19 mouse cellular contexts compared by ENCODE assay signal in the genomic region with DNA sequence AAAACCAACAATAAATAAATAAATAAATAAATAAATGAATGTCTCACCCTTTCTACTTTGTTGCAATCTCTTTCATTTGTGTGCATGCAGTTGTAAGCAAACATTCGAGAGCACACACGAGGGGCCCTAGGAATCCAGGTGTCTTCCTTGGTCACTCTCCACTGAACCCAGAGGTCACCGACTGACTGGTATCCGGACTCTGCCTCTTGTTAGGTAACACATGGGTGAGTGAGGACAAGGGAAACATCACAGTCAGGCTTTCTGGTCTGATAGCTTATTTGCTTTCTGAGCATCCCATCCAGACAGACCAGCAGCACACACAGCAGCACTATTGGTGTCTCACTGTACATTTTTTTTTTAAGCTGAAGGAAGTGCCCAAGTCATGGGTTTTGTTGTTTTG. TPM values are rescaled to one million over a fixed set of nuclear protein-coding genes. Genes with fewer than 3 reads are reported as not detected.
A peak's percentile ranks its signal among the peaks of the same experiment; 100 is the strongest.
DNase-seq lines count a peak whose midpoint lies in the region; ATAC-seq and TF ChIP-seq lines count a peak whose summit lies in the region.
"Had no signal": no experiment of that assay in that cellular context is flagged by ENCODE, and none has a peak within 500 bp of the region (broad histone marks: within the 10 kb centered on the region; RNA-seq: fewer than 3 reads in every experiment).

No protein-coding gene starts in this region.

- H3K27ac ChIP-seq in kidney, adult 2 months (ENCODE audit: insufficient read depth, low read depth, low read length) = no peak overlapping the region
- H3K27ac ChIP-seq in kidney, embryonic 14.5 days (ENCODE audit: low read depth, low read length) = no peak overlapping the region
- H3K27ac ChIP-seq in liver, embryonic 15.5 days (replicated peaks) = no peak overlapping the region
- H3K27ac ChIP-seq in midbrain, embryonic 16.5 days (ENCODE audit: low read length) = no peak overlapping the region
- H3K27ac ChIP-seq: embryonic facial prominence, embryonic 10.5 days; forebrain, embryonic 13.5 days; hindbrain, embryonic 10.5 days had no signal

- ATAC-seq in kidney, embryonic 14.5 days (ENCODE audit: low FRiP score, low TSS enrichment) = no peak
- ATAC-seq in liver, embryonic 15.5 days (ENCODE audit: insufficient read depth) = peak; percentile 40; the same call in 1 of the 2 replicates
- no peak for ATAC-seq in midbrain, embryonic 16.5 days
- ATAC-seq: forebrain, embryonic 13.5 days; forebrain, postnatal 0 days had no signal

- H3K4me2 ChIP-seq in kidney, embryonic 14.5 days (replicated peaks; ENCODE audit: low read depth, low read length) = no peak overlapping the region
- no peak overlapping the region for H3K4me2 ChIP-seq in liver, embryonic 15.5 days
- no peak overlapping the region for H3K4me2 ChIP-seq in midbrain, embryonic 16.5 days (ENCODE audit: low read length)
- H3K4me2 ChIP-seq: forebrain, embryonic 13.5 days; heart, embryonic 12.5 days had no signal

- H3K9me3 ChIP-seq in kidney, embryonic 14.5 days (ENCODE audit: control insufficient read depth, low read length) = no peaks in the 10 kb centered on the region
- H3K9me3 ChIP-seq in liver, embryonic 15.5 days (replicated peaks) = no peaks in the 10 kb centered on the region
- H3K9me3 ChIP-seq in midbrain, embryonic 16.5 days (replicated peaks; ENCODE audit: control insufficient read depth, low read length, poor library complexity, severe bottlenecking) = 0 out of 2 replicates have a peak, but pooled peaks cover 3% of the 10 kb centered on the region
- H3K9me3 ChIP-seq: embryonic facial prominence, embryonic 10.5 days; forebrain, embryonic 13.5 days; hindbrain, embryonic 10.5 days had no signal

- 60% methylated on average over 4 of the region's 4 CpGs for WGBS in kidney, adult 2 months
- WGBS in kidney, embryonic 14.5 days = 62% methylated on average over 4 of the region's 4 CpGs
- WGBS in liver, embryonic 15.5 days (ENCODE audit: insufficient replicate concordance) = 73% methylated on average over 4 of the region's 4 CpGs
- WGBS in midbrain, embryonic 16.5 days = 80% methylated on average over 4 of the region's 4 CpGs

- DNase-seq in kidney, adult 2 months = peak; percentile 80
- DNase-seq in liver = no peak
- DNase-seq in kidney, postnatal 25 days = peak; percentile 48 to 83
- DNase-seq in right cerebral cortex, postnatal 14 days = no peak
- DNase-seq: adrenal gland, adult 2 months; adrenal gland, postnatal 25 days; cerebellum, adult 18-20 months; cerebellum, adult 9-11 months; cerebellum, postnatal 36 days; forebrain, postnatal 0 days; gastrocnemius, adult 2 months; gastrocnemius, postnatal 25 days had no signal

- H3K4me3 ChIP-seq in kidney, adult 2 months (ENCODE audit: insufficient read depth, low read depth, low read length) = no peak overlapping the region
- no peak overlapping the region for H3K4me3 ChIP-seq in kidney, embryonic 14.5 days (ENCODE audit: low read length)
- H3K4me3 ChIP-seq in liver, embryonic 15.5 days (replicated peaks) = no peak overlapping the region
- no peak overlapping the region for H3K4me3 ChIP-seq in midbrain, embryonic 16.5 days (ENCODE audit: low read depth, low read length)
- H3K4me3 ChIP-seq: embryonic facial prominence, embryonic 10.5 days; forebrain, embryonic 13.5 days; gastrocnemius, adult 2 months; heart, embryonic 12.5 days; hindbrain, embryonic 10.5 days had no signal

- H3K36me3 ChIP-seq in kidney, adult 2 months (ENCODE audit: control insufficient read depth, insufficient read depth, low read length) = no peaks in the 10 kb centered on the region
- H3K36me3 ChIP-seq in kidney, embryonic 14.5 days (ENCODE audit: control insufficient read depth, insufficient read depth, low read length) = peaks cover 12% of the 10 kb centered on the region; the same call in 1 of the 2 replicates
- peaks cover 28% of the 10 kb centered on the region for H3K36me3 ChIP-seq in liver, embryonic 15.5 days (replicated peaks)
- H3K36me3 ChIP-seq in midbrain, embryonic 16.5 days (ENCODE audit: control insufficient read depth, insufficient read depth, low read length) = no peaks in the 10 kb centered on the region

- TF ChIP-seq POLR2A in kidney, adult 2 months (IDR thresholded peaks at IDR 0.05; ENCODE audit: low read depth, low read length) = no peak

- TF ChIP-seq CTCF in kidney, adult 2 months (conservative IDR thresholded peaks at IDR 0.05; ENCODE audit: insufficient read depth, insufficient read length, low read depth, low read length) = no peak

- no peaks in the 10 kb centered on the region for H3K27me3 ChIP-seq in kidney, adult 2 months (replicated peaks; ENCODE audit: control insufficient read depth, insufficient read depth, low read length)
- no peaks in the 10 kb centered on the region for H3K27me3 ChIP-seq in kidney, embryonic 14.5 days (ENCODE audit: control insufficient read depth, insufficient read depth, low read length)
- no peaks in the 10 kb centered on the region; the same call in 1 of the 2 replicates for H3K27me3 ChIP-seq in liver, embryonic 15.5 days
- no peaks in the 10 kb centered on the region for H3K27me3 ChIP-seq in midbrain, embryonic 16.5 days (ENCODE audit: control insufficient read depth, insufficient read depth, low read depth, low read length)
- H3K27me3 ChIP-seq: forebrain, embryonic 13.5 days; heart, embryonic 12.5 days had no signal

- no peak overlapping the region for H3K9ac ChIP-seq in kidney, embryonic 14.5 days (ENCODE audit: low read depth, low read length)
- H3K9ac ChIP-seq in liver, embryonic 15.5 days = no peak overlapping the region
- no peak overlapping the region for H3K9ac ChIP-seq in midbrain, embryonic 16.5 days (ENCODE audit: low read depth, low read length)
- H3K9ac ChIP-seq: forebrain, embryonic 13.5 days; forebrain, postnatal 0 days; heart, embryonic 12.5 days had no signal

- peaks cover 10% of the 10 kb centered on the region; the same call in 1 of the 2 replicates for H3K4me1 ChIP-seq in kidney, adult 2 months (ENCODE audit: control insufficient read depth, insufficient read depth, low read length)
- H3K4me1 ChIP-seq in kidney, embryonic 14.5 days (ENCODE audit: control insufficient read depth, insufficient read depth, low read length) = no peaks in the 10 kb centered on the region
- H3K4me1 ChIP-seq in liver, embryonic 15.5 days (replicated peaks) = peaks cover 5% of the 10 kb centered on the region; the same call in 1 of the 2 replicates
- H3K4me1 ChIP-seq in midbrain, embryonic 16.5 days (ENCODE audit: control insufficient read depth, insufficient read depth, low read length) = no peaks in the 10 kb centered on the region
- H3K4me1 ChIP-seq: embryonic facial prominence, embryonic 10.5 days; forebrain, embryonic 13.5 days; hindbrain, embryonic 10.5 days had no signal

RNA-seq across cellular contexts. Expression of a gene that starts 44.3 kb away (rescaled TPM):
- polyA plus RNA-seq in kidney, adult 2 months (2012; rRNA removed) = 8.1 and 9.6 TPM in 2 replicates
- polyA plus RNA-seq in kidney, embryonic 14.5 days (2014; fragmentation: Nextera tagmentation; extraction: Ambion mirVana) = 59.5 and 67.7 TPM in 2 replicates
- 41.6 and 43.7 TPM in 2 replicates for polyA plus RNA-seq in liver, embryonic 15.5 days (2015; fragmentation: Nextera tagmentation; extraction: Ambion mirVana)
- polyA plus RNA-seq in midbrain, embryonic 16.5 days (2015; fragmentation: Nextera tagmentation; extraction: Ambion mirVana) = 51.6 and 55.7 TPM in 2 replicates

Comparison
In these comparisons a context has a peak if more than half of its experiments do, and no peak if none do; other contexts are left out.
1. DNase-seq: peak in kidney, adult 2 months (single experiment) and kidney, postnatal 25 days (2 of 2); none in liver (single experiment) and right cerebral cortex, postnatal 14 days (single experiment).